Mouse (Mus musculus) monocyte, adult 59 days (primary cell): ENCODE measurements around the gene Olfr187. TPM values are rescaled to one million over a fixed set of nuclear protein-coding genes. Genes with fewer than 3 reads are reported as not detected.

Experiments
- total RNA-seq, 2 experiments: library from RNA; stranded (reverse); gene quantifications; one replicate each; pipeline ENCODE4 v1.2.4; 2023

Olfr187 gene
- not detected for total RNA-seq

GRCm38 (mm10) chr16:59039710-59040109, at the start of gene Olfr187:
Gene Olfr187 (minus strand): TSS chr16:59039767.

GRCm38 (mm10) chr16:59077905-59078304, 38.3 kb upstream of the Olfr187 start, which contains the start of gene Olfr190:
Gene Olfr190 (minus strand): TSS chr16:59078005.

GRCm38 (mm10) chr16:59030191-59030590, 9.4 kb downstream of the Olfr187 start, which contains the start of gene Olfr186:
Gene Olfr186 (minus strand): TSS chr16:59030291.

GRCm38 (mm10) chr16:58995057-58995456, 44.5 kb downstream of the Olfr187 start, which contains the start of gene Olfr183:
Gene Olfr183 (plus strand): TSS chr16:58995357.

Other genes starting within 250 kb of the Olfr187 start
- not detected for gene Olfr173, start 239.5 kb downstream of the Olfr187 start, total RNA-seq
- not detected for gene Olfr175-ps1, start 213.0 kb downstream of the Olfr187 start, total RNA-seq
- gene Olfr177, start 165.0 kb downstream of the Olfr187 start, total RNA-seq: not detected
- gene Olfr178, start 147.7 kb downstream of the Olfr187 start, total RNA-seq: not detected
- gene Olfr181, start 111.0 kb downstream of the Olfr187 start, total RNA-seq: not detected
- not detected for gene Olfr180, start 110.4 kb downstream of the Olfr187 start, total RNA-seq
- not detected for gene Olfr183, start 44.4 kb downstream of the Olfr187 start, total RNA-seq
- gene Olfr186, start 9.5 kb downstream of the Olfr187 start, total RNA-seq: not detected
- not detected for gene Olfr190, start 38.2 kb upstream of the Olfr187 start, total RNA-seq
- gene Olfr191, start 50.1 kb upstream of the Olfr187 start, total RNA-seq: not detected
- gene Olfr193, start 72.1 kb upstream of the Olfr187 start, total RNA-seq: not detected
- gene Olfr194, start 81.3 kb upstream of the Olfr187 start, total RNA-seq: not detected
- gene Olfr195, start 107.3 kb upstream of the Olfr187 start, total RNA-seq: not detected
- gene Olfr196, start 130.7 kb upstream of the Olfr187 start, total RNA-seq: not detected
- not detected for gene Olfr198, start 163.8 kb upstream of the Olfr187 start, total RNA-seq
- not detected for gene Olfr199, start 180.0 kb upstream of the Olfr187 start, total RNA-seq
- not detected for gene Olfr201, start 232.9 kb upstream of the Olfr187 start, total RNA-seq
- not detected for gene Olfr202, start 247.0 kb upstream of the Olfr187 start, total RNA-seq